Mouse (Mus musculus) neural tube, embryonic 10.5 days (tissue): ENCODE results near the gene Acot6.

Source experiments
- DNase-seq: peaks from one replicate; pipeline ENCODE4 v3.0.0-alpha.2; 2017; ENCODE audit warnings: low spot score; ENCODE audit errors: extremely low spot score

Acot6 gene

GRCm38 (mm10) chr12:84152352-84153190 is 52.1 kb downstream of the Acot6 start:
- no peak for DNase-seq

- DNase-seq, result no peak
Observed at GRCm38 (mm10) chr12:84153414-84153813, 53.0 kb downstream of the Acot6 start.

GRCm38 (mm10) chr12:84154786-84155522 is 54.5 kb downstream of the Acot6 start:
- no peak for DNase-seq

DNA sequence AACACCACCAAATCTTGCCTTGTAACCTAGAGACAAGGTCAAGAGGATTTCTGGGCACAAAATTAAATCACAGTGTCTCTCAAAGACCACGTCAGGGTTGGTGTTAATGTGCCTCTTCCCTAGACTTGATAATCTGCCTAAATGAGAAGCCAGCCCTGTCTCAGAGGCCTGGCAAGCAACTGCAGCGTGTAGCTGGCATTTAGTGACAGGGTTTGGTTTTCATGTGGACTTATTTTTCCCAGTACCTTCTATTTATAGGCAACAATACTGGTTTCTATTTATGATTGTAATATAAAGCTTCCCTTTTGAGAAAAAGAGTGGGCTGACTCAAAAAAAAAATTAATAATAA is 55.0 kb downstream of the Acot6 start:
- DNase-seq, result no peak

DNA sequence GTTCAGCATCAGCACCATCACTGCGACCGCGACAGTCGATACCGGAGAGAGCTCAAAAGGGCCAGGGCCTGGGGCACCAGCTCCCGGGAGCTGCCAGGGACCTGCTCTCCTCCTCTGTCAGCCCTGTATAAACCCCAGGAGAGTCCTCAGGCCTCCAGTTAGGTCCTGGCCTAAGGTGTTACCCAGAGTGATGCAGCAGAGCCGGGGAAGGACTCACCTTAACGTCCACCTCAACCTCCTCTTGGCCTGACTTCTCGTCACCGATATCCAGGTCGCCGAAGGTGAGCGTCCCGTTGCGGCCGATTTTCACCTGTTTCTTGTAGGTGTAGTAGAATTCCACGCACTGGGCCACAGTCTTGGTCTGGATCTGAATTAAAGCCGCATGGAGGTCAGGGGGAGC is 55.8 kb downstream of the Acot6 start:
- no peak for DNase-seq

- no peak for DNase-seq
Observed at GRCm38 (mm10) chr12:84158156-84158555, 57.7 kb downstream of the Acot6 start.

- no peak for DNase-seq
Observed at GRCm38 (mm10) chr12:84160491-84160890, 60.0 kb downstream of the Acot6 start.
